Mouse (Mus musculus): ENCODE measurements at regions not wholly inside any gene's neighbourhood (a gene's known extent, or its start where the extent isn't known, plus 50 kb on each side); places are given as distances from the start of the nearest gene placed in this dataset.

DNA sequence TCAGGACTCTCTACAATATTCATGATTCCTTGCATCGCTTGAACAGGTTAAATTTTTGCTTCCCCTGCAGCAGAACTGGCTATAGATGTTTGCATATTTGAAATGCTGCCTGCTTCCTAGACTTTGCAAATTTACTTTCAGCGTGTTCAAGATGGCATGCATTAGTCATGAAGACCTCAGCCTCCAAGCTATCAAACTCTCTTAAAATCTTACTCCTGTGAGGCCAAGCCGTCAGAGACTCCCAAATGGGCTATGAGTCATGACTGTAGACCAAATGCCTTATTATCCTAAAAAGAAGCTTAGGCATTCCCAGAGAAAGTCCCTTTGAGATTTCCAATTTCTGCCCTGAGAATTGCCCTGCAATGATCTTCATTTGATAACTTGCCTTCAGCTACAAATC is 874.7 kb upstream of the Pom121l12 start:
- DNase-seq (ENCODE audit: low spot score in 2 of 2) = peak in 1 of 2 experiments; percentile 4

DNA sequence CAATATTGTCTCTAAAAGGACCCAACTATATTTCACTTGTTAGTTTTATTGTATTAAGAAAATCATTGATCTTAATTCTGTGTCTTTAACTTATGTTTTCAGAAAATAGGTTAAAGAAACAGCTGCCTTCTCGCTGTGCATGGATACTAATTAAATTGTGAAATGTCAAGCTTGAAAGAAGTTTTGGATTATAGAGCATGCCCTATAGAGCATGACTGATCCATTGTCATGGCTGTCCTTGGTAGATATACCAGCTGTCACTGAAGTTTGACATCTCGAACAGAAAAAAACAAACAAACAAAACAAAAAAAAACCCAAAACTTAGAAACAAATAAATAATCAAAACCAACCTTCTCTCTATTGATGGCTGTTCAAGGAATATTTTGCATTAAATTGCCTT is 828.0 kb upstream of the Pom121l12 start:
- DNase-seq (ENCODE audit: low spot score in 2 of 2) = no peak
